Mouse (Mus musculus) liver, embryonic 14.5 days (tissue): ENCODE measurements around the gene Higd2a. TPM values are rescaled to one million over a fixed set of nuclear protein-coding genes. Genes with fewer than 3 reads are reported as not detected.

Experiments
- ATAC-seq: fragments of 200-750 bp; cut with Nextera tagmentation; 2 replicates; pipeline ENCODE4 v1.8.0; 2017; ENCODE audit warnings: moderate number of reproducible peaks, mild to moderate bottlenecking, moderate library complexity; ENCODE audit not compliant: insufficient read depth
- DNase-seq, 3 experiments: peaks; one replicate each; pipeline ENCODE4 v3.0.0-alpha.2; 2012 to 2013; ENCODE audit warnings: low read depth in 3 of 3, low spot score in 3 of 3
- H3K27ac ChIP-seq: fragments of 300-500 bp; sonication (generic); 2 replicates; pipeline ENCODE4 v1.5.1; 2014; ENCODE audit warnings: moderate library complexity, mild to moderate bottlenecking, control low read depth, inconsistent platforms
- H3K27me3 ChIP-seq: fragments of 300-500 bp; sonication (generic); 2 replicates; pipeline ENCODE4 v1.6.1; 2014; ENCODE audit warnings: mild to moderate bottlenecking, low read length, moderate library complexity; ENCODE audit not compliant: control insufficient read depth, insufficient read depth
- H3K36me3 ChIP-seq: fragments of 300-500 bp; sonication (generic); replicated peaks from 2 replicates; pipeline ENCODE4 v1.6.1; 2014; ENCODE audit warnings: low read depth; ENCODE audit not compliant: control insufficient read depth, insufficient read depth
- H3K4me1 ChIP-seq, 2 experiments: fragments of 200-500 bp in 1 of 2; fragments of 300-500 bp in 1 of 2; sonication (generic) in 1 of 2; replicated peaks; 2 replicates each; pipeline ENCODE4 v1.6.1; 2012 to 2014; ENCODE audit warnings: antibody characterized with exemption in 1 of 2, inconsistent platforms in 1 of 2, low read length in 1 of 2; ENCODE audit not compliant: control insufficient read depth in 2 of 2, insufficient read depth in 2 of 2
- H3K4me2 ChIP-seq: fragments of 300-500 bp; sonication (generic); 2 replicates; pipeline ENCODE4 v1.6.1; 2014; ENCODE audit warnings: low read depth, mild to moderate bottlenecking, control low read depth, moderate library complexity
- H3K4me3 ChIP-seq, 2 experiments: fragments of 200-500 bp in 1 of 2; fragments of 300-500 bp in 1 of 2; sonication (generic) in 1 of 2; 2 replicates each; pipeline ENCODE4 v1.5.1; 2012 to 2014; ENCODE audit warnings: low read depth in 2 of 2, low read length in 2 of 2, mild to moderate bottlenecking in 2 of 2, control low read depth in 1 of 2, inconsistent platforms in 1 of 2, moderate library complexity in 1 of 2; ENCODE audit not compliant: insufficient read depth in 1 of 2
- H3K9ac ChIP-seq: fragments of 300-500 bp; sonication (generic); replicated peaks from 2 replicates; pipeline ENCODE4 v1.6.1; 2014; ENCODE audit warnings: mild to moderate bottlenecking, control low read depth, moderate library complexity
- H3K9me3 ChIP-seq: fragments of 300-500 bp; sonication (generic); 2 replicates; pipeline ENCODE4 v1.6.1; 2016; ENCODE audit warnings: low read length, mixed read lengths; ENCODE audit not compliant: control insufficient read depth
- CTCF ChIP-seq: IDR thresholded peaks from 2 replicates; pipeline ENCODE4 v1.5.1; 2016; ENCODE audit warnings: antibody characterized with exemption, low read depth, control low read depth
- EP300 ChIP-seq: IDR thresholded peaks from 2 replicates; pipeline ENCODE4 v1.6.1; 2016; ENCODE audit warnings: antibody characterized with exemption, low read depth
- WGBS: fragments of 180-500 bp; shearing (Covaris S2); extraction: QIAGEN DNeasy Blood & Tissue Kit; methylation state at CpG from one replicate; pipeline ENCODE4 v1.1.7; 2014; ENCODE audit not compliant: insufficient replicate concordance; 5-methylcytosine and 5-hydroxymethylcytosine counted together
- polyA plus RNA-seq, 2 experiments: library from polyadenylated mRNA; depleted of rRNA in 1 of 2; stranded (reverse) in 1 of 2; unstranded in 1 of 2; fragments of >200 nt; fragmentation: Nextera tagmentation in 1 of 2; extraction: Ambion mirVana in 1 of 2; gene quantifications; 2 replicates each; pipeline versions ENCODE4 v1.2.1 to v1.2.3; 2012 to 2014

Gene Higd2a
- polyA plus RNA-seq, 2 experiments, result 57.7 to 113 TPM

DNA sequence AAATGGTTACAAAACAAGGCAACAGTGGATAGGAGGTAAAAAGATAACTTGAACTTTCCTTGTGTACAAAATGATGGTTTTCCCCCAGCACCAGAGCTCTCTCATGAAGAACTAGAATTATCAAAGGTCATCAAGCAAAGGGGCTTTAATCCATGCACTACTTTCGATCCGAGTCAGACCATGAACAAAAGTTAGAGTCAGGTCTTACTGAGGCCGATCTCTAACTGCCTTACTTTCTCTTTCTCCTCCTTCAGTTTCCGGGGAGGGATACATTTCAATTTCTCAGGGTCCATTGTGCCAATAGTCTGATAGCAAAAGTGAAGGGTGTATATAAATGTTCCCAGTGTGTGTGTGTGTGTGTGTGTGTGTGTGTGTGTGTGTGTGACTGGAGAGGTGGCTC lies 17.4 kb upstream of the Higd2a start:
- no peaks in the 10 kb centered on the region for H3K9me3 ChIP-seq
- 62% methylated on average over 4 of the region's 4 CpGs for WGBS

DNA sequence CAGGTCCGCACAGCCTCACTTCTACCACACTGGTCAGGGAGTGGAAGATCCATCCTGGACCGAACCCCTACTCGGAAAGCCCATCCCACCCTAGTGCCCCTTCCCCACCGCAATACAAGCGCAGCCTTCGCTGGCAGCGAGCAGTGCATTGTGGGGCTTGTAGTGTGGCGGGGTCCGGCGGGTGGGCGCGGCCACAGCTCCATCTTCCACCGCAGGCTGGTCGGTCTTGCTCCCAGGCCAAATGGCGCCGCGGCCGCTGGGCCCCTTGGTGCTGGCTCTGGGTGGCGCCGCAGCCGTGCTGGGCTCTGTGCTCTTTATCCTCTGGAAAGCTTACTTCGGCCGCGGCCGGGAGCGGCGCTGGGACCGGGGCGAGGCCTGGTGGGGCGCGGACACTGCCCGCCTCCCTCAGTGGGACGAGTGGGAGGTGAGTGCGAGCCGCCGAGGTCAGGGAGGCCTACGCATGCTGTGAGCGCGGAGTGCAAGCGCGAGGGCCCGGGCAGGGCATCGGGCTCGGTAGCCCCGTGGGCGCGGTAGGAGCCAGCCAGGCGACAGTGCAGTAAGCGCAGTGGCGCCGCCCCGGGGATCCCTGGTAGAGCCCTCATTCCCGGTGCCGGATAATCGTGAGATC lies 15.0 kb upstream of the Higd2a start, which contains the start of gene Arl10:
Gene Arl10 (plus strand): TSS at position 162 of the 628 bp plus-strand sequence.
- under 1% methylated on average over 53 of the region's 55 CpGs for WGBS
- Histone ChIP-seq H3K4me1 (peaks cover 5 to 6% of the 10 kb centered on the region in 2 experiments; a peak in 3 of 4 replicates), H3K9ac (peak within 1 kb of the TSS; percentile 72), H3K27ac (no peak within 1 kb of the TSS), H3K4me3 (peak within 1 kb of the TSS; percentile 64 to 79), H3K27me3 (no peaks in the 10 kb centered on the region; the same call in 1 of the 2 replicates), H3K9me3 (no peaks in the 10 kb centered on the region), H3K4me2 (peak within 1 kb of the TSS; percentile 94), H3K36me3 (no peaks in the 10 kb centered on the region)
- ATAC-seq (peak; percentile 75), DNase-seq (no peak)
- TF ChIP-seq EP300, result no peak
- peak; percentile 30 for TF ChIP-seq CTCF

More for the DNA sequence above, 17.4 kb upstream of the Higd2a start:
- Histone ChIP-seq H3K27me3 (no peaks in the 10 kb centered on the region; the same call in 1 of the 2 replicates), H3K4me3 (no peak overlapping the region), H3K27ac (no peak overlapping the region), H3K9ac (no peak overlapping the region), H3K36me3 (no peaks in the 10 kb centered on the region), H3K4me2 (no peak overlapping the region), H3K4me1 (peaks cover 5 to 10% of the 10 kb centered on the region in 2 experiments; a peak in 3 of 4 replicates)
- TF ChIP-seq CTCF (no peak), EP300 (no peak)
- DNase-seq (no peak), ATAC-seq (no peak)

DNA sequence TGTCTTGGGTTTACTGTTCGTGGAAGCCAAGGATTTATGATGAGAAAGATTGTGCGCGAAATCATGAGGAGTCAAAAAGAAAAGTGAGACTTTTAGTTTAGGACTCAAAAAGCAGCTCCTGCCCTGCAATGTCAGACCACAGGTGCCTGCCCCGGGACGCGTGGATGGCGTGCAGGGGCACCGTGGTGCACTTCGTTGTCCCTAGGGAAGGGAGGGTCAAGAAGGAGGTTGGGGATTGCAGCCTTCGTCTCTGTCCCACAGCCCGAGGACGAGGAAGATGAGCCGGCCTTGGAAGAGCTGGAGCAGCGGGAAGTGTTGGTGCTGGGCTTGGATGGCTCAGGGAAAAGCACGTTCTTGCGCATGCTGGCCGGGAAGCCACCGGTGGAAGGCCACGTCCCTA lies 14.5 kb upstream of the Higd2a start:
- Histone ChIP-seq H3K4me3 (peak overlapping the region; percentile 64 to 79), H3K4me2 (peak overlapping the region; percentile 94), H3K27me3 (no peaks in the 10 kb centered on the region; the same call in 1 of the 2 replicates), H3K36me3 (no peaks in the 10 kb centered on the region), H3K9ac (peak overlapping the region; percentile 72), H3K27ac (no peak overlapping the region), H3K4me1 (peaks cover 5 to 6% of the 10 kb centered on the region in 2 experiments; a peak in 3 of 4 replicates), H3K9me3 (no peaks in the 10 kb centered on the region)
- DNase-seq (no peak), ATAC-seq (no peak)
- WGBS, result 6% methylated on average over 19 of the region's 19 CpGs
- TF ChIP-seq CTCF (no peak), EP300 (no peak)

DNA sequence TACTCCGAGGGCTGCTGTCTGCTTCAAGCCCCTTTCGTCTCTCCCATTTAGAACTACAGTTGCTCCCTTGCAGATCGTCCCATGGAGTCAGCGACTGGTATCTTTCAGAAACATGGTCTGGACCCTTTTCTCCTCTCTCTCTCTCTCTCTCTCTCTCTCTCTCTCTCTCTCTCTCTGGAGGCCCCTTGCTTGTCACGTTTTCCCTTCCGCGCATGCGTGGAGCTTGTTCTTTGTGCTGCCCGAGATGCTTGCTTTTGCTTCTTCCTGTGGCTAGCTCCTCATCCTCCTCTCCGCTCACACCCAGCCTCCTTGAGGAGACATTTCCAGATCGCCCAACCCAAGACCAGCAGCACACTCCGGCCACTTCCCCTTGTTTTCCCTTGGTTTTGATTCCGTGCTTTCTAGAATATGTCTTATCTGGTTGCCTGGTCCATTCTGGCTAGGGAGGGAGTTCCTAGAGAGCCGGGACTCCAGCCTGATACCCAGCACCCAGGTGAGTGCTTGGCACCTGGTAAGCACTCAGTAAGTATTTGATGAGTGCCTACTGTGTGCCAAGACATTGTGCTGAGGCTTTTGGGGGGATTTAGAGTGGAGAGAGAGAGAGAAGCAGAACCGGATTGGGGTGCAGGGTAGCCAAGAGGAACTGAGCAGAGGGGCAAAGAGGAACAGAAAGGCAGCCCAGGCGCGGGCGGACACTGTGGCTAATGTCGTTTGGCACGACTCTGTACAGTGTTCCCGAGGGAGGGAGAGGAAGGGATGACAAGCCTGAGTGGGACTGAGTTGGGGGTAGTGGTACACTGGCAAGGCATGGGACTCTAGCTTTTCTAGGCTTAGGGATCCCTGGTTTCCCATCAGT lies 12.1 kb upstream of the Higd2a start:
- TF ChIP-seq EP300 (no peak), CTCF (no peak)
- no peaks in the 10 kb centered on the region for H3K9me3 ChIP-seq
- DNase-seq (no peak), ATAC-seq (no peak)
- peaks cover 3% of the 10 kb centered on the region; the same call in 1 of the 2 replicates for H3K36me3 ChIP-seq
- H3K27ac ChIP-seq, result no peak overlapping the region
- H3K9ac ChIP-seq, result no peak overlapping the region
- H3K27me3 ChIP-seq, result no peaks in the 10 kb centered on the region; the same call in 1 of the 2 replicates
- no peak overlapping the region for H3K4me2 ChIP-seq
- 64% methylated on average over 21 of the region's 21 CpGs for WGBS
- peaks cover 5 to 6% of the 10 kb centered on the region in 2 experiments; a peak in 3 of 4 replicates for H3K4me1 ChIP-seq
- no peak overlapping the region for H3K4me3 ChIP-seq

DNA sequence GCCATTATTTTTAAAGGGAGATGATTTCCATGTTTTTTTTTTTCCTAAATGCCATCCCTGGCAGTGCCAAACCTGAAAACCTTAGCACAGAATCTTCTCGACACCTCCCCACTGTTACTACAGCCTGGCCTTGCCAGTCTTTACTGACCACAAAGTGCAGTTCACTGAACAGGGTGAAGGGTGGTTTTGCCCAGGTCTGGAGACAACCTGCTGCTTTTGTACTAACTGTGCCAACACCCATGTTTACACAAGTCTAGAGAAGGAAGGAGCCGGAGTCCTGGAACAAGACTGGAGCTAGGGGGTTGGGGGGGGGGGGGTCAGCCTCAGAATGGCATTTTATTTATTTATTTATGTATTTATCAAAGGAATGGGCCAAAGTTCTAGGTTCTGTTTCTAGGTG lies 8.6 kb upstream of the Higd2a start:
- Histone ChIP-seq H3K27ac (no peak overlapping the region), H3K9ac (no peak overlapping the region), H3K4me2 (no peak overlapping the region), H3K4me1 (no peaks in the 10 kb centered on the region; a peak in 1 of 4 replicates), H3K36me3 (peaks cover 23% of the 10 kb centered on the region), H3K9me3 (no peaks in the 10 kb centered on the region), H3K4me3 (no peak overlapping the region), H3K27me3 (no peaks in the 10 kb centered on the region)
- TF ChIP-seq EP300 (no peak), CTCF (no peak)
- ATAC-seq (no peak), DNase-seq (no peak)
- WGBS, result 66% methylated on average over 2 of the region's 2 CpGs
